Mouse (Mus musculus) olfactory bulb, adult 2 months (tissue): ENCODE measurements around the gene Evx2.

Source experiments
- CTCF ChIP-seq: fragments of 200-500 bp; IDR thresholded peaks from 2 replicates; pipeline ENCODE4 v1.5.1; 2012; ENCODE audit warnings: low read depth, mild to moderate bottlenecking, low read length, moderate library complexity; ENCODE audit not compliant: insufficient read depth
- POLR2A ChIP-seq: fragments of 200-500 bp; IDR thresholded peaks from 2 replicates; pipeline ENCODE4 v1.6.1; 2012; ENCODE audit warnings: mild to moderate bottlenecking, low read depth, low read length, moderate library complexity; ENCODE audit not compliant: insufficient read depth

- TF ChIP-seq POLR2A = no peak
- peak; percentile 40; the same call in 1 of the 2 replicates for TF ChIP-seq CTCF
These were observed 13.4 kb upstream of the Evx2 start for GRCm38 (mm10) chr2:74672481-74673362.
